ENCODE assay signal across 8 mouse cellular contexts in genomic region chr3:89534566-89535097, GRCm38 (mm10). TPM values are rescaled to one million over a fixed set of nuclear protein-coding genes. Genes with fewer than 3 reads are reported as not detected.
DNase-seq lines count a peak whose midpoint lies in the region; ATAC-seq lines count a peak whose summit lies in the region.

No protein-coding gene starts in this region.

- H3K36me3 ChIP-seq in heart, embryonic 15.5 days: no peaks in the 10 kb centered on the region
- no peaks in the 10 kb centered on the region; the same call in 1 of the 2 replicates for H3K36me3 ChIP-seq in neural tube, embryonic 15.5 days

- H3K4me1 ChIP-seq in heart, embryonic 15.5 days (replicated peaks): peaks cover 18% of the 10 kb centered on the region
- peaks cover 15% of the 10 kb centered on the region for H3K4me1 ChIP-seq in neural tube, embryonic 15.5 days

- DNase-seq in adrenal gland, adult (ENCODE audit: inconsistent age in 2 of 2, low spot score in 1 of 2): peak; percentile 59 to 79
- no peak for DNase-seq in adrenal gland, postnatal 4 days (ENCODE audit: low spot score in 2 of 2)
- peak; percentile 64 for DNase-seq in retina, postnatal 1 day
- no peak for DNase-seq in retina, embryonic 14.5 days (ENCODE audit: low spot score)
- no peak for DNase-seq in right cerebral cortex, adult 18-20 months
- no peak for DNase-seq in right cerebral cortex, postnatal 25 days

- H3K4me2 ChIP-seq in heart, embryonic 15.5 days: no peak overlapping the region
- no peak overlapping the region for H3K4me2 ChIP-seq in neural tube, embryonic 15.5 days

- 0 out of 2 replicates have a peak overlapping the region, but pooled peaks have one; percentile 29 for H3K27ac ChIP-seq in heart, embryonic 15.5 days
- 0 out of 2 replicates have a peak overlapping the region, but pooled peaks have one; percentile 41 for H3K27ac ChIP-seq in neural tube, embryonic 15.5 days (replicated peaks)

- no peak overlapping the region for H3K4me3 ChIP-seq in heart, embryonic 15.5 days
- no peak overlapping the region for H3K4me3 ChIP-seq in neural tube, embryonic 15.5 days (replicated peaks)

- WGBS in heart, embryonic 15.5 days: 15% methylated on average over 6 of the region's 6 CpGs
- WGBS in neural tube, embryonic 15.5 days: 36% methylated on average over 6 of the region's 6 CpGs

- ATAC-seq in heart, embryonic 15.5 days (replicated peaks; ENCODE audit: insufficient number of reproducible peaks, insufficient read depth, low FRiP score, low read depth): peak; percentile 82
- no peak; the same call in 1 of the 2 replicates for ATAC-seq in neural tube, embryonic 15.5 days (ENCODE audit: low FRiP score)

- H3K27me3 ChIP-seq in heart, embryonic 15.5 days: peaks cover 40% of the 10 kb centered on the region
- no peaks in the 10 kb centered on the region for H3K27me3 ChIP-seq in neural tube, embryonic 15.5 days (replicated peaks)

- H3K9me3 ChIP-seq in heart, embryonic 15.5 days (replicated peaks): no peaks in the 10 kb centered on the region
- H3K9me3 ChIP-seq in neural tube, embryonic 15.5 days (replicated peaks): no peaks in the 10 kb centered on the region

- H3K9ac ChIP-seq in heart, embryonic 15.5 days: no peak overlapping the region
- no peak overlapping the region for H3K9ac ChIP-seq in neural tube, embryonic 15.5 days (replicated peaks)

RNA-seq across cellular contexts. Expression of gene Kcnn3, which starts 14.7 kb away (rescaled TPM):
- total RNA-seq in adrenal gland, postnatal 4 days (2021): 1 to 10 TPM; 6.6 to 7.2 TPM
- 2.6 and 4.7 TPM in 2 replicates for polyA plus RNA-seq in heart, embryonic 15.5 days (2015; fragmentation: Nextera tagmentation; extraction: Ambion mirVana)
- polyA plus RNA-seq in neural tube, embryonic 15.5 days (2015; fragmentation: Nextera tagmentation; extraction: Ambion mirVana): 8.5 and 12.1 TPM in 2 replicates

Comparison
In these comparisons a context has a peak if more than half of its experiments do, and no peak if none do; other contexts are left out.
1. DNase-seq: peak in adrenal gland, adult (2 of 2) and retina, postnatal 1 day (single experiment); none in adrenal gland, postnatal 4 days (0 of 2), retina, embryonic 14.5 days (single experiment), right cerebral cortex, adult 18-20 months (single experiment) and right cerebral cortex, postnatal 25 days (single experiment).